Mouse (Mus musculus): Measurements from ENCODE around the gene Lcn10.

- TF ChIP-seq TAL1 (IDR thresholded peaks at IDR 0.05; ENCODE audit: low read length), result no peak
- no peak for TF ChIP-seq GATA1 (IDR thresholded peaks at IDR 0.05; ENCODE audit: low read length)
Measured at GRCm38 (mm10) chr2:25708121-25708520, 25.6 kb downstream of the Lcn10 start.

All from erythroblast, embryonic 14.5 days (primary cell).